Mouse (Mus musculus): ENCODE data around the gene Cfdp1. TPM values are rescaled to one million over a fixed set of nuclear protein-coding genes. Genes with fewer than 3 reads are reported as not detected.

Gene Cfdp1
- polyA plus RNA-seq, 1 experiment from 2014 or later: 171 TPM

DNA sequence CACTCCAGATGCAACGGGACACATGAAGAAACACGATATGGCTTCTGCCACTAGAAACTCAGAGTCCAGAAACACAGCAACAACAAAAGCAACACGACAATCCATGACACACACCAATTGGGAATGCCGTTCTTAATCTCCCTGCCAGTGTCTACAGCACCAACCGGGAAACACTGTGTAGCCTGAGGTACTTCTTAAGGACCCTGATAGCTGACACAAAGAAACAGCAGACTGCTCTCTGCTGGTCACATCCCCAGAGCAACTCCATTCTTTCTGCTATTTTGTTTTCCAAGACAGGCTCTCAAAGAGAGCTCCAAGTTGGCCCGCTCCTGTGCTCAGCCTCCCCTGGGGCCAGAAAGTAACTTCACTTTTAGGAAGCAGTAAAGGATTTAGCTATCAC lies 20.1 kb downstream of the Cfdp1 start:
- DNase-seq (ENCODE audit: low spot score): no peak
- H3K4me1 ChIP-seq (replicated peaks): 0 out of 2 replicates have a peak, but pooled peaks cover 4% of the 10 kb centered on the region
- H3K4me3 ChIP-seq: no peak overlapping the region
- H3K27me3 ChIP-seq (ENCODE audit: insufficient read depth, poor library complexity, severe bottlenecking): no peaks in the 10 kb centered on the region
- H3K9me3 ChIP-seq: no peaks in the 10 kb centered on the region
- H3K36me3 ChIP-seq: peaks cover 86% of the 10 kb centered on the region
- no peak overlapping the region for H3K27ac ChIP-seq
- WGBS: 75% methylated on average over 6 of the region's 6 CpGs

DNA sequence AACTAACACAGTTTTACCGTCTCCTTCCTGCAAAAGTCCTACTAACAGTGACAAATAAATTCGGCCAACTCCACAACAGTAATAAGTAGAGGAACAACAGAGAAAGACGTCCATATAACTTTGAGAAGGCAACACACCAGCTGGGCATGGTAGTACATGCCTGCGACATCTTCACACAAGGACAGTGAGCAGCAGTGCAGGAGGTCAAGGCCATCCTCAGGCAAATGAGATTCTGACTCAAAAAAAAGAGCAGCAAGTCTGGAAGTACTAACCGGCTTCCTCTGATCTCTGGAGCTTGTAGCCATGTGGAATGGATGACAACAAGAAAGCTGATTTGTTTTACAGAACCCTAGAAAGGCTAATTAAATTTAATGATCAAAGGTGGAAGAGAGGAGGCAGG lies 21.1 kb downstream of the Cfdp1 start:
- H3K27ac ChIP-seq: no peak overlapping the region
- peaks cover 86% of the 10 kb centered on the region for H3K36me3 ChIP-seq
- H3K27me3 ChIP-seq (ENCODE audit: insufficient read depth, poor library complexity, severe bottlenecking): no peaks in the 10 kb centered on the region
- WGBS: 85% methylated on average over 5 of the region's 5 CpGs
- no peak overlapping the region for H3K4me3 ChIP-seq
- no peaks in the 10 kb centered on the region for H3K9me3 ChIP-seq
- 0 out of 2 replicates have a peak, but pooled peaks cover 4% of the 10 kb centered on the region for H3K4me1 ChIP-seq (replicated peaks)
- DNase-seq (ENCODE audit: low spot score): no peak

DNA sequence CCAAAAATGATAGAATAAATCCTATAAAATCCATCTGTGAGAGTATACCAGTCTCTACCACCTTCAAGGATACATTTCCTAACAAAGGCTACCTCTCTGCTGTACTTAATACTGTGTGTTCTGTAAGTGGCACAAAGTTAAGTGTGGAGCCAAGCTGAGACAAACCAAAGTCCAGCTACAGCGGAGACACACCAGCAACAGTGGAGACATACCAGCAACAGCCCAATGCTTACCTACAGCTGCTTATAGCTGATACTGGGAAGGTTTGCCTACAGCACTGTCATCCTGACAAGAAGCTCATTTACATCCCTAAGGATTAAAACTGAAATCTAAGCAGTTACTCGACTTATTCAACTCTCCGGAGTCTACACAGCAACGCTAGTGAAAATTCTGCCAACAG lies 22.1 kb downstream of the Cfdp1 start:
- no peaks in the 10 kb centered on the region for H3K27me3 ChIP-seq (ENCODE audit: insufficient read depth, poor library complexity, severe bottlenecking)
- H3K36me3 ChIP-seq: peaks cover 81% of the 10 kb centered on the region
- 84% methylated on average over 4 of the region's 4 CpGs for WGBS
- no peaks in the 10 kb centered on the region for H3K9me3 ChIP-seq
- H3K4me1 ChIP-seq (replicated peaks): 0 out of 2 replicates have a peak, but pooled peaks cover 4% of the 10 kb centered on the region
- no peak overlapping the region for H3K27ac ChIP-seq
- no peak for DNase-seq (ENCODE audit: low spot score)
- no peak overlapping the region for H3K4me3 ChIP-seq

DNA sequence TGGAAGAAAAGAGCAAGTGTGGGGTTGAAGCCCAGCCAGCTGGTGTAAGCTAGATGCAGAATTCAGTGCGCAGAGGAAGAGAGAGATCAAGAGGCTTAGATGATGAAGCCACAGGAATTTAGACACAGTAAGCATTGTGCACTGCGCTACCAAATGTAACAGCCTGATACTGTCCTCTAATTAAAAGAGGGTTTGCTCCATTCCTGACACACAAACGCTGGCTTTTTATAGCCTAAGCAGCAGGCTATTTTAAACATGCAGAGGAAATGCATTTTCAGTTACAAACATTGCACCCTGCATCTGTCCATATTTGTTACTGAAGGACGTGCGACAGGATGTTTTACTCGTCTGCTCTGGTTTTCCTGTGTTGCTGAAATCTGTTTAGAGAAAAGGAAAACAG lies 25.5 kb downstream of the Cfdp1 start:
- 90% methylated on average over 6 of the region's 6 CpGs for WGBS
- H3K9me3 ChIP-seq: no peaks in the 10 kb centered on the region
- H3K4me3 ChIP-seq: no peak overlapping the region
- H3K4me1 ChIP-seq (replicated peaks): 0 out of 2 replicates have a peak, but pooled peaks cover 4% of the 10 kb centered on the region
- H3K27ac ChIP-seq: no peak overlapping the region
- peaks cover 84% of the 10 kb centered on the region for H3K36me3 ChIP-seq
- no peaks in the 10 kb centered on the region for H3K27me3 ChIP-seq (ENCODE audit: insufficient read depth, poor library complexity, severe bottlenecking)
- no peak for DNase-seq (ENCODE audit: low spot score)

DNA sequence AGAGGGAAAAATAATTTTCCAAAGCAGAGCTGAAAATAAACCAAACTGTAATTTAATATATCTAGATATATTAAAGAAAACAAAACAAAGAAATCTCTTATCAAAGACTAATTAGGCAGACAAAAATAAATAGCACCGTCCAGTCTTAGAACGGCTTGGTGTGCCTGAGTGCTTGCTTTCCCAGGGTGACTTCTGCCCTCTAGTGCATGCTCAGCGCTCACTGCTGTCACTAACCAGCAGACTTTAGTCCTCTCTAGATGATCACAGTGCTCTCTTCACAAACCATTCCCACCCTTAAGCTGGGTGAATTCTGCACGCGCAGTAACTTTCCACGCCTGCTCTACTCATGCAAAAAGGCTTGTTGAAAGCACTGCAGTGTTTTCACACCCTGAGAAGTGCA lies 28.9 kb downstream of the Cfdp1 start:
- no peaks in the 10 kb centered on the region for H3K9me3 ChIP-seq
- DNase-seq (ENCODE audit: low spot score): no peak
- no peaks in the 10 kb centered on the region for H3K4me1 ChIP-seq (replicated peaks)
- H3K36me3 ChIP-seq: peaks cover 85% of the 10 kb centered on the region
- no peak overlapping the region for H3K27ac ChIP-seq
- no peak overlapping the region for H3K4me3 ChIP-seq
- 79% methylated on average over 6 of the region's 6 CpGs for WGBS
- no peaks in the 10 kb centered on the region for H3K27me3 ChIP-seq (ENCODE audit: insufficient read depth, poor library complexity, severe bottlenecking)

DNA sequence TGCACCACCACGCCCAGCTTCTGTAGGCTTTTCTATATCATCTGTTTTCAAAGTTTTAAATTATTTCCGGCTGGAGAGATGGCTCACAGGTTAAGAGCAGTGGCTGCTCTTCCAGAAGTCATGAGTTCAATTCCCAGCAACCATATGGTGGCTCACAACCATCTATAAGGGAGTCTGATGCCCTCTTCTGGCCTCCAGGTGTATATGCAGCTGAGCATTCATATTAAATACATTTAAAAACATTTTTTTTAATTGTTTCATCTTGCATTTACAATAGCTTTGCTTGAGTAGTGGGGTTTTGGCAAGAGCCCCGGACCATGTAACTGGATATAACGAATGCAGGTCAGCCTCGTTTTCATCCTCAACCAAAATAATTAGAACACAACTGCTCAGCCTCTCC lies 29.8 kb downstream of the Cfdp1 start:
- H3K36me3 ChIP-seq: peaks cover 85% of the 10 kb centered on the region
- no peak for DNase-seq (ENCODE audit: low spot score)
- H3K27ac ChIP-seq: no peak overlapping the region
- no peaks in the 10 kb centered on the region for H3K4me1 ChIP-seq (replicated peaks)
- H3K4me3 ChIP-seq: no peak overlapping the region
- no peaks in the 10 kb centered on the region for H3K9me3 ChIP-seq
- 94% methylated on average over 5 of the region's 5 CpGs for WGBS
- no peaks in the 10 kb centered on the region for H3K27me3 ChIP-seq (ENCODE audit: insufficient read depth, poor library complexity, severe bottlenecking)

DNA sequence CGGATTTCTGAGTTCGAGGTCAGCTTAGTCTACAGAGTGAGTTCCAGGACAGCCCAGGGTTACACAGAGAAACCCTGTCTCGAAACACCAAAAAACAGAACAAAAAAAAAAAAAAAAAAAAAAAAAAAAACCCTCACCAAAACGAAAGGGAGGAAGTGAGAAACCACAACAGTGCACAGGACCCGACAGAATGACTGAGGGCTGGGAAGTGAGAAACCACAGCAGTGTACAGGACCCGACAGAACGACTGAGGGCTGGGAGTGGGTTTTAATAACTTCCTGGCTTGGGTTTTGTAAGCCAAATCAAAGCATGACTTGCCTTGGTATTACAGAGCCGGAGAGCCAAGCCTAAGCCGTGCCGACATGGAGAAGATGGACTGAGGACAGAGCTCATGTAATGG lies 32.9 kb downstream of the Cfdp1 start:
- 90% methylated on average over 10 of the region's 10 CpGs for WGBS
- H3K27ac ChIP-seq: no peak overlapping the region
- H3K9me3 ChIP-seq: no peaks in the 10 kb centered on the region
- H3K27me3 ChIP-seq (ENCODE audit: insufficient read depth, poor library complexity, severe bottlenecking): no peaks in the 10 kb centered on the region
- no peaks in the 10 kb centered on the region for H3K4me1 ChIP-seq (replicated peaks)
- H3K36me3 ChIP-seq: peaks cover 75% of the 10 kb centered on the region
- DNase-seq (ENCODE audit: low spot score): no peak
- no peak overlapping the region for H3K4me3 ChIP-seq

DNA sequence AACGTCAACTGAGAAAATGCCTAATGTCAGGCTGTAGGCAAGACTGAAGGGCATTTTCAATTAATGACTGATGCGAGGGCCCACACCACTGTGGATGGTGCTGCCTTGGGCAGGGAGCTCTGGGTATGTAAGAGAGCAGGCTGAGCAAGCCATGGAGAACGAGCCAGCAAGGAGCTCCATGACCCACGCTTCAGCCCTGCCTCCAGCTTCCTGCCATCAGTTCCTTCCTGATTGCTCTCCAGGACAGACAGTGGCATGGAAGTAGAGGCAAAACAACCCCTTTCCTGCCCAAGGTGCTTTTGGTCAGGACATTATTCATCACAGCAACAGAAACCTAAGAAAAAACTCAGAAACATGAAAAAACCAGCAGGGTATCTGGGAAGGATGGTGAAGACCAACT lies 33.4 kb downstream of the Cfdp1 start:
- H3K27me3 ChIP-seq (ENCODE audit: insufficient read depth, poor library complexity, severe bottlenecking): no peaks in the 10 kb centered on the region
- peaks cover 76% of the 10 kb centered on the region for H3K36me3 ChIP-seq
- H3K27ac ChIP-seq: no peak overlapping the region
- DNase-seq (ENCODE audit: low spot score): no peak
- H3K9me3 ChIP-seq: no peaks in the 10 kb centered on the region
- H3K4me3 ChIP-seq: no peak overlapping the region
- WGBS: 90% methylated on average over 4 of the region's 4 CpGs
- H3K4me1 ChIP-seq (replicated peaks): no peaks in the 10 kb centered on the region

DNA sequence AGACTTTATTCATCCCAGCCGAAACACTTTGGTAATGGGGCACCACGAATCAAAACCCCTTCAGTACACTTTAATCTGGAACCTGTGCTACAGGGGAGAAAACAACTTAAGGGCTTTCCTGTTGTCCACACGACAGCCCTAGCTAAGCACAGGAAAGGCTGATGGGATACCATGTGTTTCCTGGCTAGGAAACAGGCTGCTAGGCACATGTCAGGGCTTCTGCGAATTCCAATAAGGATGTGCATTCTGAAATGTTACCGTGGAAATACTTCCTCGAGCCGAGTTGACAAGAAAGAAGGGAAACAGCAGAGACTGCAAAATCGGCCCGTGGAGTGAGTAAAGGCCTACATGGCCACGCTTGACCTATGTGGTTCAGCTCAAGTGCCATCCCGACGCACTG lies 34.1 kb downstream of the Cfdp1 start:
- Histone ChIP-seq H3K27me3 (ENCODE audit: insufficient read depth, poor library complexity, severe bottlenecking) (no peaks in the 10 kb centered on the region), H3K4me3 (no peak overlapping the region), H3K9me3 (no peaks in the 10 kb centered on the region), H3K4me1 (replicated peaks) (no peaks in the 10 kb centered on the region), H3K27ac (no peak overlapping the region), H3K36me3 (peaks cover 78% of the 10 kb centered on the region)
- 87% methylated on average over 12 of the region's 12 CpGs for WGBS
- no peak for DNase-seq (ENCODE audit: low spot score)

DNA sequence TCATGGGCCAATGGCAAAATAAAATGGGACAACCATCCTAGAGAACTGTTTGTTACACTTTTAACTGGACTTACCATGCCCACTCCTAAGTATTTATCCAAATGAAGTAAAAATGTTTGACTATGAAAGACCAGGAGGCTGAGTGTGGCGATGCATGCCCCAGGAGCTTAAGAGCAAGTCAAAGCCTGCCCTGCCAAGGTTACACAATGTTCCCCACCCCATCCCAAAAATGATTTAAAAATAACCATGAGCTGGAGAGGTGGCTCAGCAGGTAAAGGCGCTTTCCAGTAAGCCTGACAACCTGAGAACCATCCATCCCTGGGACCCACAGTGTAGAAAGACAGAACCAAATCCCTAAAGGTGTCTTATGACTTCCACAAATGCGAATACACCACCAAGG lies 35.5 kb downstream of the Cfdp1 start:
- Histone ChIP-seq H3K4me1 (replicated peaks) (no peaks in the 10 kb centered on the region), H3K4me3 (no peak overlapping the region), H3K27me3 (ENCODE audit: insufficient read depth, poor library complexity, severe bottlenecking) (no peaks in the 10 kb centered on the region), H3K9me3 (no peaks in the 10 kb centered on the region), H3K27ac (no peak overlapping the region), H3K36me3 (peaks cover 77% of the 10 kb centered on the region)
- WGBS: 94% methylated on average over 3 of the region's 3 CpGs
- no peak for DNase-seq (ENCODE audit: low spot score)

DNA sequence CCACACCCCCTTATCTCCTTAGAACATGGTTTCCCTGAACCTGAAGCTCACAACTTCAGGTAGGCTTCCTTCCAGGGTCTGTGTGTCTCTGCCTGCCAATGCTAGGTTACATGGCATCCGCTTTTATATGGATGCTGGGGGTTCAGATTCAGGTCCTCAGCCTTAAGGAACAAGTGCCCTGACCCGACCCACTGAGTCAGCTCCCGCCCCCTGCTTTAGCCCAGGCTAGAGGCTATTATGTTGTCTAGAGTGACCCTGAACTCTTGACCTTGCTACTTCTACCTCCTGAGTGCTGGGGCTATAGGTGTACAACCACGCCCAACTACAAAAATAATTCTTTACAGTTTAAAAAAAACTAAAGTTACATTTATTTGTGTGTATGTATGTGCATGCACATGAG lies 39.0 kb downstream of the Cfdp1 start:
- DNase-seq (ENCODE audit: low spot score): no peak
- 87% methylated on average over 4 of the region's 4 CpGs for WGBS
- Histone ChIP-seq H3K36me3 (peaks cover 66% of the 10 kb centered on the region), H3K4me1 (replicated peaks) (no peaks in the 10 kb centered on the region), H3K4me3 (no peak overlapping the region), H3K27me3 (ENCODE audit: insufficient read depth, poor library complexity, severe bottlenecking) (no peaks in the 10 kb centered on the region), H3K27ac (no peak overlapping the region), H3K9me3 (no peaks in the 10 kb centered on the region)

DNA sequence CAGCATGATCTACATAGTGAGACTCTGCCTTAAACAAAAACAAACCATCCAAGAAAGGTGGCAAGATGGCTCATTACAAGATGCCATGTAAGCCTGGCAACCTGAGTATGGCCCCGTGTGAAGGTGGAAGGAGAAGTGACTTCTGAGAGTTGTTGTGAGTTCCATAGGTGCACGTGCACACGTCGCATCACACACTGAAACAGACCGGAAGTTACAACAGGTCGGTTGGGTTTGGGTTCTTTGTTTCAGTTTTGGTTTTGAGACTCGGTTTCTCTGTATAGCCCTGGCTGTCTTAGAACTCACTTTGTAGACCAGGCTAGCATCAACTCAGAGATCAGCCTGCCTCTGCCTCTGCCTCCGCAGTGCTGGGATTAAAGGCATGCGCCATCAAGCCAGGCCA lies 40.3 kb downstream of the Cfdp1 start:
- Histone ChIP-seq H3K4me1 (replicated peaks) (no peaks in the 10 kb centered on the region), H3K4me3 (no peak overlapping the region), H3K36me3 (peaks cover 62% of the 10 kb centered on the region), H3K9me3 (no peaks in the 10 kb centered on the region), H3K27ac (no peak overlapping the region), H3K27me3 (ENCODE audit: insufficient read depth, poor library complexity, severe bottlenecking) (no peaks in the 10 kb centered on the region)
- DNase-seq (ENCODE audit: low spot score): no peak
- 96% methylated on average over 9 of the region's 9 CpGs for WGBS

DNA sequence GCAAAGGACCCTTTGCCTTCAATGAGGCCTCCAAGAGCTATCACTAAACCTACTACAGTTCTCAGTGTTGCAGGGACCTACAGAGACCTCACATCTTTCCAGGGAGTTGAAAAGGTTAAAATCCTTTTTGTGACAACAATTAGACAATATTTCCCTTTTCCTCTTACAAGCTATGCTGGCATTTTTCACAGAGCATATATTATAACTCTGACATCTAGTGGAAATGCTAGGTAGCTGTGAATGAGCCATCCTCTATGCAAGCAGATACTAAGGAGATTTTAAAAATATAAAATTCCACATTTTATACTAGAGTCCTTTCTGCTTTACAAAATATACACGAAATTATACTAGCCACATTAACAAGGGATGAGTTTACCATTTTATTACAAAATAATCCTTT lies 41.3 kb downstream of the Cfdp1 start:
- H3K27ac ChIP-seq: no peak overlapping the region
- H3K4me3 ChIP-seq: no peak overlapping the region
- no peaks in the 10 kb centered on the region for H3K4me1 ChIP-seq (replicated peaks)
- WGBS: 73% methylated on average over 1 of the region's 1 CpGs
- H3K27me3 ChIP-seq (ENCODE audit: insufficient read depth, poor library complexity, severe bottlenecking): no peaks in the 10 kb centered on the region
- DNase-seq (ENCODE audit: low spot score): no peak
- no peaks in the 10 kb centered on the region for H3K9me3 ChIP-seq
- peaks cover 57% of the 10 kb centered on the region for H3K36me3 ChIP-seq

DNA sequence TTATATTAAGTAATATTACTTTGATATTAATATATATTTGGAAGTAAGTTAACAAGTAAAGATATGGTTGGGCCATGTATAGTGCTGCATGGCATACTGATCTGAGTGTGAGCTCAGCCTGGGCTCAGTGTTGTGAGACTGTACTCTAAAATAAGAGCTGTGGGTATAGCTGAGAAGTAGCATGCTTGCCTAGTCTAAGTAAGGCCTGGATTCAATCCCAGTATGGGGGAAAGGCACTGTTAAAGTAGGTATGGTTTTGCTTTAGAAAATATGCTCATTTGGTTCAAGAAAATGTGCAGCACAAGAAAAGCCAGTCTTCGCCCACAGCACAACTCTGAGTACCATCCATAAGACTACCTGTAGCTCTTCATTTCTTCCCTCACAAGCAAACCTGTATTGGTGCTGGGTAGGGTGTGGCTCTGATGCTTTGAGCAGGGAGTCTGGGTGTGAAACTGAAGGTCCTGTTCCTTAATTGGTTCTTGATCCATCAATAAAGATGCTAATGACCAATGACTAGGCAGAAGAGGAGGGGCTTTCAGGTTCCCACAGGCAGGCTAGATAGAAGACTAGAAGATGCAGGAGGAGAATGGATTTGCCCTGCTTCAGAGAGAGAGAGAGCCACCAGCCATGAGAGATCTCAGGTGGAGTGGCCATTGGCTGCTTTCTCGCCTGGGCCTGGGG lies 43.3 kb downstream of the Cfdp1 start:
- Histone ChIP-seq H3K4me3 (no peak overlapping the region), H3K36me3 (peaks cover 49% of the 10 kb centered on the region), H3K9me3 (no peaks in the 10 kb centered on the region), H3K27me3 (ENCODE audit: insufficient read depth, poor library complexity, severe bottlenecking) (no peaks in the 10 kb centered on the region), H3K27ac (no peak overlapping the region), H3K4me1 (replicated peaks) (no peaks in the 10 kb centered on the region)
- 80% methylated on average over 2 of the region's 2 CpGs for WGBS
- DNase-seq (ENCODE audit: low spot score): no peak
